Mouse (Mus musculus): ENCODE results near the gene Vps33a. TPM values are rescaled to one million over a fixed set of nuclear protein-coding genes. Genes with fewer than 3 reads are reported as not detected.

Gene Vps33a
- total and polyA plus RNA-seq, 3 experiments: 11.5 to 37.9 (median 28.1) TPM

DNA sequence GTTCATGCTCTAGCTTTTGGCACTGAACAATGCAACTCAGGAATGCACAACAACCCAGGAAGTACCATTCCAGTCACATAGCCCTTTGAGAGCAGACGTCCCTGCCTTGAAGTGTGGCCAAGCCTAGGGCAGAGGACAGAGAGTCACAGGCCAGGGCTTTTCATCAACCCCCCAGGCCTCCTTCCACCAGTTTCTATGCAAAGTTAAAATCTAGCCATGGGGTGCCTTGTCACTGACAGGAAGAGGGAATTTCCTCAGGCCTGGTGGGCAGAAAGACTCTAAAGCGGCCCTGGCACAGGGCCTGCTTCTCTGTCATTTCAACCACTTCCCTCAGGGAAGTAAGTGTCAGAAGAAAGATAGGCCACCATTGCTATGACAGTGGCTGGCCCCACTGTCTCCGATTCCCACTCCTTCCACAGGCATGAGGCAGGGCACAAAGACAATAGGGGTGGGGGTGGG, 34.4 kb upstream of the Vps33a start:
- H3K9me3 ChIP-seq (replicated peaks): no peaks in the 10 kb centered on the region
- TF ChIP-seq POLR2AphosphoS5 (IDR thresholded peaks at IDR 0.05; ENCODE audit: insufficient replicate concordance, low read depth, low read length) (no peak), GATA1 (IDR thresholded peaks at IDR 0.05; ENCODE audit: borderline replicate concordance, low read length) (no peak), TAL1 (conservative IDR thresholded peaks at IDR 0.05; ENCODE audit: low read depth, low read length) (no peak), GATA2 (IDR thresholded peaks at IDR 0.05; ENCODE audit: borderline replicate concordance, low read depth, low read length) (no peak), CTCF (IDR thresholded peaks at IDR 0.05; ENCODE audit: low read depth, low read length) (no peak)
- ATAC-seq (ENCODE audit: extremely low read depth, insufficient number of reproducible peaks, low FRiP score, poor library complexity, severe bottlenecking) (no peak), DNase-seq (ENCODE audit: low spot score) (no peak)
- no peaks in the 10 kb centered on the region for H3K4me1 ChIP-seq (ENCODE audit: insufficient read depth, low read depth, low read length)
- peaks cover 86% of the 10 kb centered on the region for H3K36me3 ChIP-seq (replicated peaks)
- no peaks in the 10 kb centered on the region for H3K27me3 ChIP-seq (ENCODE audit: insufficient read depth, low read length)
- no peak overlapping the region for H3K4me3 ChIP-seq (ENCODE audit: low read depth, low read length)

DNA sequence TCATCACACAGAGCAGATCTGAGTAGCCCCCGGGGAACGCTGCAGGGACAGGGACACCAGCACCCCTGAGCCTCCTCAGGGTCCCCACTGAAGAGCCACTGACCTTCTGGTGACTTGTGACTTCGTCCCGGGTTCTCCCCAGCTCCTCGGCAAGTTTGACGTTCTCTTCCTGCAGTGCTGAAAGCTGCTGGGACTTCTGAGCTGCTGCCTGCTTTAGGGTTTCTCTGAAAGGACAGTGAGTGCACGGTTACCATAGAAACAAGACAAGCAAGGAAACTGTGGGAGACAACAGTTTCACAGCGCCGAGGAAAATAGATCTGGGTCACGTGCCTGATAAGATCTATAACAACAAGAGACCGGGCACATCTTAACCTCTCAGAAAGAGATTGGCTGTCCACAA, 30.7 kb upstream of the Vps33a start:
- H3K27me3 ChIP-seq (ENCODE audit: insufficient read depth, low read length): no peaks in the 10 kb centered on the region
- ATAC-seq (ENCODE audit: extremely low read depth, insufficient number of reproducible peaks, low FRiP score, poor library complexity, severe bottlenecking) (no peak), DNase-seq (ENCODE audit: low spot score) (no peak)
- TF ChIP-seq POLR2AphosphoS5 (IDR thresholded peaks at IDR 0.05; ENCODE audit: insufficient replicate concordance, low read depth, low read length) (no peak), GATA2 (IDR thresholded peaks at IDR 0.05; ENCODE audit: borderline replicate concordance, low read depth, low read length) (no peak), TAL1 (conservative IDR thresholded peaks at IDR 0.05; ENCODE audit: low read depth, low read length) (no peak), GATA1 (IDR thresholded peaks at IDR 0.05; ENCODE audit: borderline replicate concordance, low read length) (no peak), CTCF (IDR thresholded peaks at IDR 0.05; ENCODE audit: low read depth, low read length) (no peak)
- H3K4me1 ChIP-seq (ENCODE audit: insufficient read depth, low read depth, low read length): no peaks in the 10 kb centered on the region
- no peaks in the 10 kb centered on the region for H3K9me3 ChIP-seq (replicated peaks)
- peaks cover 82% of the 10 kb centered on the region for H3K36me3 ChIP-seq (replicated peaks)
- no peak overlapping the region for H3K4me3 ChIP-seq (ENCODE audit: low read depth, low read length)

- DNase-seq (ENCODE audit: low spot score) (no peak), ATAC-seq (ENCODE audit: extremely low read depth, insufficient number of reproducible peaks, low FRiP score, poor library complexity, severe bottlenecking) (no peak)
- TF ChIP-seq GATA2 (IDR thresholded peaks at IDR 0.05; ENCODE audit: borderline replicate concordance, low read depth, low read length) (no peak), TAL1 (conservative IDR thresholded peaks at IDR 0.05; ENCODE audit: low read depth, low read length) (no peak), GATA1 (IDR thresholded peaks at IDR 0.05; ENCODE audit: borderline replicate concordance, low read length) (no peak), CTCF (IDR thresholded peaks at IDR 0.05; ENCODE audit: low read depth, low read length) (no peak), POLR2AphosphoS5 (IDR thresholded peaks at IDR 0.05; ENCODE audit: insufficient replicate concordance, low read depth, low read length) (no peak)
- no peak overlapping the region for H3K4me3 ChIP-seq (ENCODE audit: low read depth, low read length)
- H3K36me3 ChIP-seq (replicated peaks): peaks cover 80% of the 10 kb centered on the region
- no peaks in the 10 kb centered on the region for H3K27me3 ChIP-seq (ENCODE audit: insufficient read depth, low read length)
- no peaks in the 10 kb centered on the region for H3K4me1 ChIP-seq (ENCODE audit: insufficient read depth, low read depth, low read length)
- no peaks in the 10 kb centered on the region for H3K9me3 ChIP-seq (replicated peaks)
Measured at GRCm38 (mm10) chr5:123602174-123602573, 29.3 kb upstream of the Vps33a start.

GRCm38 (mm10) chr5:123599319-123599718, 26.5 kb upstream of the Vps33a start:
- TF ChIP-seq TAL1 (conservative IDR thresholded peaks at IDR 0.05; ENCODE audit: low read depth, low read length) (no peak), CTCF (IDR thresholded peaks at IDR 0.05; ENCODE audit: low read depth, low read length) (no peak), GATA2 (IDR thresholded peaks at IDR 0.05; ENCODE audit: borderline replicate concordance, low read depth, low read length) (no peak), POLR2AphosphoS5 (IDR thresholded peaks at IDR 0.05; ENCODE audit: insufficient replicate concordance, low read depth, low read length) (no peak), GATA1 (IDR thresholded peaks at IDR 0.05; ENCODE audit: borderline replicate concordance, low read length) (no peak)
- no peaks in the 10 kb centered on the region for H3K9me3 ChIP-seq (replicated peaks)
- no peak overlapping the region for H3K4me3 ChIP-seq (ENCODE audit: low read depth, low read length)
- peaks cover 74% of the 10 kb centered on the region for H3K36me3 ChIP-seq (replicated peaks)
- ATAC-seq (ENCODE audit: extremely low read depth, insufficient number of reproducible peaks, low FRiP score, poor library complexity, severe bottlenecking) (no peak), DNase-seq (ENCODE audit: low spot score) (no peak)
- H3K4me1 ChIP-seq (ENCODE audit: insufficient read depth, low read depth, low read length): no peaks in the 10 kb centered on the region
- H3K27me3 ChIP-seq (ENCODE audit: insufficient read depth, low read length): no peaks in the 10 kb centered on the region

DNA sequence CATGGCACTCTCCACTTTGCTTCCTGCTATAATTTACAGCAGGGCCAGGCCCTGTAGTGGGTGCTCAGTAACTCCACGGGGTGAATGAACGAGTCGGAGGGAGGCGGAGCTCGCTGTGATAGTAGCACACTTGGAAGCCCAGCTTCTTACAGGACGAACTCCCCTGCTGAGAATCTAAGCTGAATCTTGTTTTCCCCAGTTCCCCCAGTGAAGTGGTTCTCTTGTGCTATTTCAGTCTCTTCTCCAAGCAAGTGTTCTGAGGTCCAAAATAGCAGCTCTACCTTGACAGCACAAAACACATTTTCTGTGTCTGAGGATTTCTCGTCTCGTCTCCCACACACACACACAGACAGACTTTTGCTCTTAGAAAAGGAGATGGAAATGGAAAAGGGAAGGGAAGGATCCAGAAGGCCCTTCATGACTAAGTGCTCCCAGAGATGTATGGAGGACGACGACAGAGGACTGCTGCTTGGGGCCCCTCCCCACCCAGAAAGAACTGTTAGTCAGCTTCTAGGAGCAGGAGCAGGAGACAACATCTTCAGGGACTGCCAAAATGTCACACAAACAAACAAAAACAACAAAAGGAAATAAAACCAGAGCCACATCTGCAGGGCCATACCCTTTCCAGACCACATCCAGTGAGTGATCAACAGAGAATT, 20.9 kb upstream of the Vps33a start:
- Histone ChIP-seq H3K4me3 (ENCODE audit: low read depth, low read length) (no peak overlapping the region), H3K36me3 (replicated peaks) (peaks cover 70% of the 10 kb centered on the region), H3K9me3 (replicated peaks) (no peaks in the 10 kb centered on the region), H3K4me1 (ENCODE audit: insufficient read depth, low read depth, low read length) (no peaks in the 10 kb centered on the region), H3K27me3 (ENCODE audit: insufficient read depth, low read length) (no peaks in the 10 kb centered on the region)
- TF ChIP-seq CTCF (IDR thresholded peaks at IDR 0.05; ENCODE audit: low read depth, low read length) (no peak), POLR2AphosphoS5 (IDR thresholded peaks at IDR 0.05; ENCODE audit: insufficient replicate concordance, low read depth, low read length) (no peak), GATA2 (IDR thresholded peaks at IDR 0.05; ENCODE audit: borderline replicate concordance, low read depth, low read length) (no peak), TAL1 (conservative IDR thresholded peaks at IDR 0.05; ENCODE audit: low read depth, low read length) (no peak), GATA1 (IDR thresholded peaks at IDR 0.05; ENCODE audit: borderline replicate concordance, low read length) (no peak)
- no peak for DNase-seq (ENCODE audit: low spot score)
- ATAC-seq (ENCODE audit: extremely low read depth, insufficient number of reproducible peaks, low FRiP score, poor library complexity, severe bottlenecking): no peak

DNA sequence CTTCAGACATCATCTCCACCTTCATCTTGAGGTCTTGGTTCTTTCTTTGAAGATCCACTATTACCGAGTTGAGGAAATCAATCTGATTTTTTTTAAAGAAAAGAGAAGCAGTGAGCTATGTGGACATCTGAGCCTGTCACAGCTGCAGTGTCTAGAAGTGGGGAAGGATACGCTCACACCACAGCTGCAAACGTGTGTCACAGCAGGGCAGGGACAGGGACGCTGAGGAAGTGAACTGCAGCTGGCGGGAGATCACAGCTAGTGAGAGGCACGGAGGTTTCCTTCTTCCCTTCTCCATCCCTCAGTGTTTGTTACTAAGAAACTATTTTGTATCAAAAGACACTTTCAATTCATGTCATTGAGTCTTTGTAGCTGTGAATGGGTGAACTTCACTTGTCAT, 7.2 kb upstream of the Vps33a start:
- Histone ChIP-seq H3K4me1 (ENCODE audit: insufficient read depth, low read depth, low read length) (no peaks in the 10 kb centered on the region), H3K36me3 (replicated peaks) (peaks cover 75% of the 10 kb centered on the region), H3K9me3 (replicated peaks) (no peaks in the 10 kb centered on the region), H3K27me3 (ENCODE audit: insufficient read depth, low read length) (no peaks in the 10 kb centered on the region), H3K4me3 (ENCODE audit: low read depth, low read length) (no peak overlapping the region)
- no peak for DNase-seq (ENCODE audit: low spot score)
- TF ChIP-seq GATA2 (IDR thresholded peaks at IDR 0.05; ENCODE audit: borderline replicate concordance, low read depth, low read length): no peak
- TF ChIP-seq TAL1 (conservative IDR thresholded peaks at IDR 0.05; ENCODE audit: low read depth, low read length): no peak
- TF ChIP-seq GATA1 (IDR thresholded peaks at IDR 0.05; ENCODE audit: borderline replicate concordance, low read length): no peak
- no peak for TF ChIP-seq CTCF (IDR thresholded peaks at IDR 0.05; ENCODE audit: low read depth, low read length)
- TF ChIP-seq POLR2AphosphoS5 (IDR thresholded peaks at IDR 0.05; ENCODE audit: insufficient replicate concordance, low read depth, low read length): no peak
- no peak for ATAC-seq (ENCODE audit: extremely low read depth, insufficient number of reproducible peaks, low FRiP score, poor library complexity, severe bottlenecking)
